In the genomic region with DNA sequence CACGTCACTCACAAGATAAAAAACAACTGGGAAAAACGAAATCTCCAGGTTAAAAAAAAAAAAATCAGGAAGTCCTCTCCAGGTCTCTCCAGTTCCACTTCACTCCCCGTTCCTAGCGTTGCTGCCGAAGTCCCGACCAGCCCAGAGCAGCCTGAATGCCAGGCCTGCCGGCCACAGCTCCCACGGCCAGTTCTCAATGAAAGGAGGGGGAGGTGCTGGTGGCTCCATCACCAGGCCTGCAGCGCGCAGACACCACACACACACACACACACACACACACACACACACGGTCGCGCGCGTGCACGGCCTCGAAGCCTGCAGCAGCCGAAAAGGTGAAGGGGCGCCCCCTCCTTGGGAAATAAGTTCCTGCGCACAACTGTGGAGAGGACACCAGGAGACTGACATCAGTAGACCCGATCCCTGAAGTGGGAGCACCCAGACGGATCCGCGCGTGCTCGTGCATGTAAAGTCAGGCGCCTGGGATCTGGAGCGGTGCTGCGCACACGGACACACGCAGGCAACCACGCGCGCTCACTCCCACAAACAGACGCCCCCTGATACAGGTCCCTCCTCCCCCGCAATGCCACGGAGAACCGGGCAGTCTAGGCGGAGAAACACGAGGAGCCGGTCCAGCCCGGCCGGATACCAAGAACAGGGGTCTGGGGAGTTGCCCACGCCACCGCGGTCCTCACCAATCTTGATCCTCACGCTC, we compare ENCODE assay signal across 9 mouse cellular contexts. TPM values are rescaled to one million over a fixed set of nuclear protein-coding genes. Genes with fewer than 3 reads are reported as not detected.
A peak's percentile ranks its signal among the peaks of the same experiment; 100 is the strongest.
DNase-seq lines count a peak whose midpoint lies in the region; ATAC-seq and TF ChIP-seq lines count a peak whose summit lies in the region.
"Had no signal": no experiment of that assay in that cellular context is flagged by ENCODE, and none has a peak within 500 bp of the region (broad histone marks: within the 10 kb centered on the region; RNA-seq: fewer than 3 reads in every experiment).

No protein-coding gene starts in this region.

- ATAC-seq in neural tube, embryonic 13.5 days (ENCODE audit: low read depth), result peak; percentile 79

- peak; percentile 67 to 76 for DNase-seq in CD8-positive naive resting alpha-beta T cell, adult 2 months (ENCODE audit: low read depth in 2 of 2, low spot score in 2 of 2)
- peak; percentile 72 for DNase-seq in brain, embryonic 18.5 days (ENCODE audit: low read depth, low spot score)
- DNase-seq in fibroblast of lung, adult 2 months (ENCODE audit: low read depth), result peak; percentile 56
- peak; percentile 73 to 80 for DNase-seq in heart, postnatal 10 days
- peak; percentile 76 for DNase-seq in layer of hippocampus, adult 11-12 months (ENCODE audit: low spot score)
- peak; percentile 57 to 59 for DNase-seq in lung, adult 18-20 months

- under 1% methylated on average over 47 of the region's 47 CpGs for WGBS in neural tube, embryonic 13.5 days

- no peak for TF ChIP-seq CTCF in testis, adult 2 months (IDR thresholded peaks at IDR 0.05; ENCODE audit: control insufficient read depth, insufficient read depth, insufficient replicate concordance, low read depth, low read length)

- peak overlapping the region; percentile 74 for H3K4me3 ChIP-seq in neural tube, embryonic 13.5 days
- peak overlapping the region; percentile 94 for H3K4me3 ChIP-seq in testis, adult 2 months (ENCODE audit: control insufficient read depth, low read depth, low read length)

- no peak for TF ChIP-seq POLR2A in testis, adult 2 months (IDR thresholded peaks at IDR 0.05; ENCODE audit: control insufficient read depth, low read depth, low read length)

- no peaks in the 10 kb centered on the region for H3K27me3 ChIP-seq in neural tube, embryonic 13.5 days
- H3K27me3 ChIP-seq in testis, adult 2 months (ENCODE audit: control insufficient read depth, insufficient read depth, low read length), result no peaks in the 10 kb centered on the region

- H3K9me3 ChIP-seq in neural tube, embryonic 13.5 days, result no peaks in the 10 kb centered on the region

- H3K4me1 ChIP-seq in neural tube, embryonic 13.5 days (replicated peaks), result peaks cover 41% of the 10 kb centered on the region
- peaks cover 22% of the 10 kb centered on the region for H3K4me1 ChIP-seq in testis, adult 2 months (ENCODE audit: control insufficient read depth, insufficient read depth, low read length)

- no peaks in the 10 kb centered on the region for H3K36me3 ChIP-seq in neural tube, embryonic 13.5 days
- H3K36me3 ChIP-seq in testis, adult 2 months (ENCODE audit: control insufficient read depth, insufficient read depth, low read length), result no peaks in the 10 kb centered on the region

- peak overlapping the region; percentile 63 for H3K4me2 ChIP-seq in neural tube, embryonic 13.5 days

- peak overlapping the region; percentile 80 for H3K9ac ChIP-seq in neural tube, embryonic 13.5 days

- intact Hi-C loops in heart, postnatal 10 days (cut with DNase I), result loop anchor here (2.0 to 5.0 kb wide), 2 partner anchors 50 to 62 kb away; no protein-coding TSS in a partner anchor

- peak overlapping the region; percentile 92 for H3K27ac ChIP-seq in neural tube, embryonic 13.5 days (replicated peaks)
- peak overlapping the region; percentile 75 for H3K27ac ChIP-seq in testis, adult 2 months (ENCODE audit: control insufficient read depth, insufficient read depth, low read depth, low read length)

RNA-seq across cellular contexts. Expression of gene Rasa3, which starts 0.5 kb away (rescaled TPM):
- total RNA-seq in heart, postnatal 10 days (2021), result 10 to 100 TPM; 22.3 to 25.1 TPM
- polyA plus RNA-seq in neural tube, embryonic 13.5 days (2015; fragmentation: Nextera tagmentation; extraction: Ambion mirVana), result 28.3 and 30.7 TPM in 2 replicates
- 41.0 and 47.5 TPM in 2 replicates for polyA plus RNA-seq in testis, adult 2 months (2012; rRNA removed)

RNA-seq across cellular contexts. Expression of gene Cfap97d2, which starts 28.8 kb away (rescaled TPM):
- not detected for total RNA-seq in heart, postnatal 10 days (2021)
- 1.3 and 1.8 TPM in 2 replicates for polyA plus RNA-seq in neural tube, embryonic 13.5 days (2015; fragmentation: Nextera tagmentation; extraction: Ambion mirVana)
- 1.8 and 2.2 TPM in 2 replicates for polyA plus RNA-seq in testis, adult 2 months (2012; rRNA removed)
- total RNA-seq: hematopoietic stem cell, adult 5-6 weeks had no signal

Comparison
In these comparisons a context has a peak if more than half of its experiments do, and no peak if none do; other contexts are left out.
1. Peak in every context shown above with its lines: DNase-seq, ATAC-seq, H3K4me3 ChIP-seq and H3K27ac ChIP-seq.